Comparison of ENCODE assay signal across 9 mouse cellular contexts in the genomic region with DNA sequence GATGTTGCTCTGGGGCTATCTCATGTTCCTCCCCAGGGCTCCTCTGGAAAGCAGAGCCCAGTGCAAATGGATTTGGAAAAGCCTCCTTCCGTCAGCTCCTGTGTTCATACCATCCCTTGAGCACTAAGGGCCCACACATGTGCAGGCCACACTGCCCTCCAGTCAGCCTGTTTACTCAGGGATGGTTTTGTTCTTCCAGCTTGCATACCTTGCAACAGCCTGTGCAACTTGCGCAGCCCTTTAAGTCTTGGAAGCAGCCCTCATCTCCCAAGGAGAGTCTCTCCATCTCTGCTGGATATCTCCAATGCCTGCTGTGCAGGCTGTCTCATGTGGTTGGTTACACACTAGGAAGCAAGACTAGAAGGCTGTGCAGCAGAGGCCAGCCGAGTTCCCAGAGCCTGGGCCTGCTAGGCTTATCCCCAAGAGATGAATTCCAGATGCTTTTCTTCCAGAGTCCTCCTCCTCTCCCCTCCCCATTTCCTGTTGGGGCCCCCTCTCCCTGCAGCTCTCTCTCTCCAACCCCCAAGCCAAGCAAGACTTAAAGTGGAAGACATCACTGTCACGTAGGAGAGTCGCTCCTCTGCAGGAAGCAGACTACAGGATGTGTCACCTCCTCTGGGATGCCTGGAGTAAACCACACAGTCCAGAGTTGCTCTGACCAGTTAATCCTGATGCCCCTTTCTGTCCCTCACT. TPM values are rescaled to one million over a fixed set of nuclear protein-coding genes. Genes with fewer than 3 reads are reported as not detected.
DNase-seq lines count a peak whose midpoint lies in the region; ATAC-seq and TF ChIP-seq lines count a peak whose summit lies in the region.
"Had no signal": no experiment of that assay in that cellular context is flagged by ENCODE, and none has a peak within 500 bp of the region (broad histone marks: within the 10 kb centered on the region; RNA-seq: fewer than 3 reads in every experiment).

No protein-coding gene starts in this region.

- WGBS in forebrain, embryonic 11.5 days, result 63% methylated on average over 5 of the region's 5 CpGs
- WGBS in forebrain, embryonic 13.5 days, result 64% methylated on average over 5 of the region's 5 CpGs
- 39% methylated on average over 5 of the region's 5 CpGs for WGBS in intestine, embryonic 16.5 days
- 17% methylated on average over 5 of the region's 5 CpGs for WGBS in lung, embryonic 14.5 days

- peak; percentile 59 for DNase-seq in forebrain, embryonic 11.5 days (ENCODE audit: low spot score)
- DNase-seq in heart, adult 11 months, result peak; percentile 99
- DNase-seq in lung, embryonic 14.5 days, result peak; percentile 92
- DNase-seq in right cerebral cortex, postnatal 14 days, result no peak
- DNase-seq in cerebellum, postnatal 25 days, result no peak
- DNase-seq in adrenal gland, adult 8-10 months, result no peak

- no peaks in the 10 kb centered on the region for H3K36me3 ChIP-seq in forebrain, embryonic 11.5 days (ENCODE audit: control insufficient read depth, insufficient read depth, low read length)
- no peaks in the 10 kb centered on the region for H3K36me3 ChIP-seq in forebrain, embryonic 13.5 days (ENCODE audit: poor library complexity, severe bottlenecking)
- no peaks in the 10 kb centered on the region for H3K36me3 ChIP-seq in intestine, embryonic 16.5 days (ENCODE audit: control insufficient read depth, insufficient read depth, low read length)
- H3K36me3 ChIP-seq in lung, embryonic 14.5 days (ENCODE audit: insufficient read depth), result no peaks in the 10 kb centered on the region

- no peak overlapping the region for H3K4me2 ChIP-seq in forebrain, embryonic 11.5 days (ENCODE audit: low read depth, low read length, severe bottlenecking)
- no peak overlapping the region for H3K4me2 ChIP-seq in forebrain, embryonic 13.5 days
- H3K4me2 ChIP-seq in intestine, embryonic 16.5 days (ENCODE audit: low read depth, low read length), result 0 out of 2 replicates have a peak overlapping the region, but pooled peaks have one; percentile 21
- H3K4me2 ChIP-seq in lung, embryonic 14.5 days, result peak overlapping the region; percentile 34

- 0 out of 2 replicates have a peak, but pooled peaks have one; percentile 26 for ATAC-seq in forebrain, embryonic 11.5 days (replicated peaks; ENCODE audit: low FRiP score)
- no peak for ATAC-seq in forebrain, embryonic 13.5 days
- peak; percentile 81 for ATAC-seq in intestine, embryonic 16.5 days
- peak; percentile 94 for ATAC-seq in lung, embryonic 14.5 days (ENCODE audit: insufficient read depth)

- no peak for TF ChIP-seq CTCF in lung, embryonic 14.5 days (IDR thresholded peaks at IDR 0.05; ENCODE audit: low read depth)

- H3K9ac ChIP-seq in forebrain, embryonic 11.5 days (ENCODE audit: low read length), result no peak overlapping the region
- no peak overlapping the region for H3K9ac ChIP-seq in forebrain, embryonic 13.5 days
- peak overlapping the region; percentile 36 for H3K9ac ChIP-seq in intestine, embryonic 16.5 days (ENCODE audit: low read depth, low read length)
- no peak overlapping the region for H3K9ac ChIP-seq in lung, embryonic 14.5 days

- no peaks in the 10 kb centered on the region for H3K9me3 ChIP-seq in forebrain, embryonic 11.5 days (ENCODE audit: control insufficient read depth, low read length)
- no peaks in the 10 kb centered on the region for H3K9me3 ChIP-seq in forebrain, embryonic 13.5 days (replicated peaks)
- no peaks in the 10 kb centered on the region for H3K9me3 ChIP-seq in intestine, embryonic 16.5 days (ENCODE audit: control insufficient read depth, low read length)
- H3K9me3 ChIP-seq in lung, embryonic 14.5 days (ENCODE audit: low read depth, low read length), result no peaks in the 10 kb centered on the region

- no peak overlapping the region for H3K27ac ChIP-seq in forebrain, embryonic 11.5 days (ENCODE audit: low read depth, low read length)
- H3K27ac ChIP-seq in forebrain, embryonic 13.5 days, result no peak overlapping the region
- peak overlapping the region; percentile 98 for H3K27ac ChIP-seq in intestine, embryonic 16.5 days (ENCODE audit: low read length)
- H3K27ac ChIP-seq in lung, embryonic 14.5 days (ENCODE audit: low read depth), result peak overlapping the region; percentile 96

- H3K4me1 ChIP-seq in forebrain, embryonic 11.5 days (replicated peaks; ENCODE audit: control insufficient read depth, insufficient read depth, low read length), result no peaks in the 10 kb centered on the region
- 0 out of 2 replicates have a peak, but pooled peaks cover 3% of the 10 kb centered on the region for H3K4me1 ChIP-seq in forebrain, embryonic 13.5 days
- H3K4me1 ChIP-seq in intestine, embryonic 16.5 days (ENCODE audit: control insufficient read depth, insufficient read depth, low read length), result peaks cover 44% of the 10 kb centered on the region
- H3K4me1 ChIP-seq in lung, embryonic 14.5 days (ENCODE audit: insufficient read depth), result peaks cover 24% of the 10 kb centered on the region

- no peaks in the 10 kb centered on the region for H3K27me3 ChIP-seq in forebrain, embryonic 11.5 days (ENCODE audit: control insufficient read depth, insufficient read depth, low read length)
- no peaks in the 10 kb centered on the region for H3K27me3 ChIP-seq in forebrain, embryonic 13.5 days
- no peaks in the 10 kb centered on the region for H3K27me3 ChIP-seq in intestine, embryonic 16.5 days (replicated peaks; ENCODE audit: control insufficient read depth, insufficient read depth, low read length)
- no peaks in the 10 kb centered on the region for H3K27me3 ChIP-seq in lung, embryonic 14.5 days (ENCODE audit: insufficient read depth, low read length)

- no peak overlapping the region for H3K4me3 ChIP-seq in forebrain, embryonic 11.5 days (ENCODE audit: low read depth, low read length)
- H3K4me3 ChIP-seq in forebrain, embryonic 13.5 days, result no peak overlapping the region
- H3K4me3 ChIP-seq in intestine, embryonic 16.5 days (ENCODE audit: low read length), result no peak overlapping the region; the same call in 1 of the 2 replicates
- H3K4me3 ChIP-seq in lung, embryonic 14.5 days (ENCODE audit: low read depth, low read length), result no peak overlapping the region

RNA-seq across cellular contexts. Expression of a gene that starts 47.2 kb away (rescaled TPM):
- polyA plus RNA-seq in forebrain, embryonic 11.5 days (2014; fragmentation: Nextera tagmentation; extraction: Ambion mirVana), result 0.16 and 0.63 TPM in 2 replicates
- polyA plus RNA-seq in forebrain, embryonic 13.5 days (2015; fragmentation: Nextera tagmentation; extraction: Ambion mirVana), result not detected in 2 replicates
- polyA plus RNA-seq in intestine, embryonic 16.5 days (2015; fragmentation: Nextera tagmentation; extraction: Ambion mirVana), result 5.2 and 7.6 TPM in 2 replicates
- polyA plus RNA-seq in lung, embryonic 14.5 days (2014; fragmentation: Nextera tagmentation; extraction: Ambion mirVana), result 1.8 and 2.0 TPM in 2 replicates
- total RNA-seq in adrenal gland, adult 8-10 months (2022), result under 1 TPM; 0.06 to 0.22 (median 0.10) TPM
- polyA plus RNA-seq: testis, adult 2 months had no signal

Comparison
In these comparisons a context has a peak if more than half of its experiments do, and no peak if none do; other contexts are left out.
1. DNase-seq: peak in forebrain, embryonic 11.5 days (single experiment), heart, adult 11 months (single experiment) and lung, embryonic 14.5 days (single experiment); none in right cerebral cortex, postnatal 14 days (single experiment), cerebellum, postnatal 25 days (0 of 2) and adrenal gland, adult 8-10 months (single experiment).
2. H3K27ac ChIP-seq: peak in intestine, embryonic 16.5 days (single experiment) and lung, embryonic 14.5 days (single experiment); none in forebrain, embryonic 11.5 days (single experiment) and forebrain, embryonic 13.5 days (single experiment).
3. H3K4me2 ChIP-seq: peak in intestine, embryonic 16.5 days (single experiment) and lung, embryonic 14.5 days (single experiment); none in forebrain, embryonic 11.5 days (single experiment) and forebrain, embryonic 13.5 days (single experiment).